Mouse (Mus musculus) forebrain, postnatal 0 days (tissue): ENCODE data around the gene Nmnat3. TPM values are rescaled to one million over a fixed set of nuclear protein-coding genes. Genes with fewer than 3 reads are reported as not detected.

Source experiments
- ATAC-seq: fragments of 200-750 bp; cut with Nextera tagmentation; 2 replicates; pipeline ENCODE4 v1.8.0; 2017; ENCODE audit warnings: mild to moderate bottlenecking, moderate library complexity
- DNase-seq: peaks from one replicate; pipeline ENCODE4 v3.0.0-alpha.2; 2015
- H3K27ac ChIP-seq: fragments of 300-500 bp; sonication (generic); 2 replicates; pipeline ENCODE4 v1.5.1; 2014; ENCODE audit warnings: low read depth, mild to moderate bottlenecking, antibody characterized with exemption, low read length, moderate library complexity, mixed read lengths
- H3K27me3 ChIP-seq: fragments of 300-500 bp; sonication (generic); 2 replicates; pipeline ENCODE4 v1.6.1; 2014; ENCODE audit warnings: mild to moderate bottlenecking, low read length, mixed read lengths; ENCODE audit not compliant: insufficient read depth
- H3K36me3 ChIP-seq: fragments of 300-500 bp; sonication (generic); 2 replicates; pipeline ENCODE4 v1.6.1; 2014; ENCODE audit warnings: mild to moderate bottlenecking, moderate library complexity; ENCODE audit not compliant: insufficient read depth
- H3K4me1 ChIP-seq: fragments of 300-500 bp; sonication (generic); 2 replicates; pipeline ENCODE4 v1.6.1; 2014; ENCODE audit warnings: antibody characterized with exemption; ENCODE audit not compliant: insufficient read depth
- H3K4me2 ChIP-seq: fragments of 300-500 bp; sonication (generic); 2 replicates; pipeline ENCODE4 v1.6.1; 2014; ENCODE audit warnings: low read depth, mild to moderate bottlenecking, moderate library complexity
- H3K4me3 ChIP-seq: fragments of 300-500 bp; sonication (generic); 2 replicates; pipeline ENCODE4 v1.5.1; 2014; ENCODE audit warnings: low read depth, low read length, mixed read lengths
- H3K9ac ChIP-seq: fragments of 300-500 bp; sonication (generic); 2 replicates; pipeline ENCODE4 v1.6.1; 2014; ENCODE audit warnings: mild to moderate bottlenecking
- H3K9me3 ChIP-seq: fragments of 300-500 bp; sonication (generic); 2 replicates; pipeline ENCODE4 v1.6.1; 2016; ENCODE audit warnings: low read length
- CTCF ChIP-seq: sonication (generic); IDR thresholded peaks from 2 replicates; pipeline ENCODE4 v1.5.1; 2016; ENCODE audit warnings: antibody characterized with exemption, control low read depth, low read depth
- whole genome bisulfite sequencing: fragments of 180-500 bp; shearing (Covaris S2); extraction: QIAGEN DNeasy Blood & Tissue Kit; methylation state at CpG from one replicate; pipeline ENCODE4 v1.1.7; 2014; 5-methylcytosine and 5-hydroxymethylcytosine counted together
- polyA plus RNA-seq: library from polyadenylated mRNA; unstranded; fragments of >200 nt; fragmentation: Nextera tagmentation; extraction: Ambion mirVana; gene quantifications from 2 replicates; pipeline ENCODE4 v1.2.1, GENCODE M21; 2015
- total RNA-seq: library from RNA; depleted of rRNA; stranded (reverse); fragments of >200 nt; gene quantifications from 2 replicates; pipeline ENCODE4 v1.2.3, GENCODE M21; 2014

Gene Nmnat3
- total and polyA plus RNA-seq, 2 experiments from 2014 or later: 1.7 to 4.0 TPM

DNA sequence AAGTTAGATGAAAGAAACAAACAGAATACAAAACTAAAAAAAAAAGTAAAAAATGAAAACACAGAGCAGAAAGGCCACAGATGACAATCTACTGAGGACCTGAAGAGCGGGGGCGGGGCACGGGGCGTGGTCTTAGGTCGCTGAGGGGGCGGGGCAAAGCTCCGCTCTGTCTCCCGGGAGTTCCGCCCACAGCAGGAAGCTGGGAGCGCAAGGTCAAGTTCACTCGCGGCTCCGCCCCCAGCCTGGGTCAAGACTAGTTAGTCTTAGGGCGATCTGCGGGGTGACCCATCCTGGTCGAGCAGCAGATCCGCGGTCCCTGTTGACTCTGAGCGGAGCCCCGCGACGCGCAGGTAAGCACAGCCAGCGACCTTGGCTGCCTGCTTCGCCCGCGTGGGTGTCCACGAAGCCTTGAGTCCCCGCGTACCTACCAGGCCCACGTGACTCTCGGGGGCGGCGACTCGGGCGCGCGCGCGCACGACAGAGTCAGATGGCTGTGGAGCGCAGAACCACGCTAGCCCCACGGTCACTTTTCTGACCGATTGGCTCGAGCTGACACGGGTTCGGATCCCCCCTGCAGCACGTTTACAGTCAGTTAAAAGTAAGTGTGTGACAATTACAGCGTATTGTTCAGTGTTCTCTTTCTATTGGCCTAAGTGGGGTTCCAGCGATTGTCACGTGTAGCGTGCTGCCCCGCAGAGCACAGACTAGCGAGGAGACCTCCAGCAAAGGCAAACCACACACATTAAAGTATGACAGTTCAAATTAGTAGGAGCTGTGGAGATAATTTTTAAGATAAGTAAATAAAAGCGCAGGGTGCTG is 9.4 kb downstream of the Nmnat3 start:
- Histone ChIP-seq H3K36me3 (no peaks in the 10 kb centered on the region), H3K27ac (peak overlapping the region; percentile 47; the same call in 1 of the 2 replicates), H3K4me2 (peak overlapping the region; percentile 84), H3K4me1 (peaks cover 7% of the 10 kb centered on the region; the same call in 1 of the 2 replicates), H3K27me3 (no peaks in the 10 kb centered on the region), H3K9me3 (no peaks in the 10 kb centered on the region), H3K9ac (peak overlapping the region; percentile 47), H3K4me3 (peak overlapping the region; percentile 50)
- peak; percentile 88 for ATAC-seq
- no peak for TF ChIP-seq CTCF
- 2% methylated on average over 56 of the region's 56 CpGs for WGBS
- DNase-seq: peak; percentile 80

DNA sequence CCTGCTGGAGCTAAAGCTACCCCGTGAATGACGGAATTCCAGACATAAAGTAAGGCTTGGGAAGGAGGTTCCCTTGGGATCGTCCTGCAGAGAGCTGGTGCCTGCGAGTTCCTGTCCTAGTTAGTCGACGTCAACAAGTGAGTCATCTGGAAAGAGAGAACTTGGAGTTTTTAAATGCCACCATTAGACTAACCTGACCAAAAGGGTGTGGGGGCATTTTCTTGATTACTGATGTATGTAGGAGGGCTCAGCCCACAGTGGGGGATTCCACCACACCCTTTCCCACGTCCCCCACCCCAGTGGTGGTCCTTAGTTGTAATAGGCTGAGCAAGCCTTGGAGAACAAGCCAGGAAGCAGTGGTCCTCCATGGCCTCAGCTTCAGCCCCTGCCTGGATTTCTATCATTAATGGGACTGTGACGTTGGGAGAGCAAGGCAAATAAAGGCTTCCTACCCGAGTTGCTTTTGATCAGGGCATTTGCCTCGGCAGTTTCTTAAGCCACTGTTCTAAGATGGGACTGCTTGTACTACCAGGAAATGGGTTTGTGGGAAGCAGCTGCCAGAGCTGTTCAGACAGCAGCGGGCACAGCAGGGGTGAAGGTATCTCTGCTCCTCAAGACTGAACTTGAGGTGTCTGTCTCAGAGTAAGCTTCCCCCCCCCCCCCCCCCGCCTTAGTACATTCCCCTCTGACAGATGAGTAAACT is 10.2 kb downstream of the Nmnat3 start:
- Histone ChIP-seq H3K27me3 (no peaks in the 10 kb centered on the region), H3K4me1 (peaks cover 7% of the 10 kb centered on the region; the same call in 1 of the 2 replicates), H3K36me3 (no peaks in the 10 kb centered on the region), H3K9me3 (no peaks in the 10 kb centered on the region), H3K4me3 (peak overlapping the region; percentile 50), H3K27ac (no peak overlapping the region), H3K4me2 (peak overlapping the region; percentile 84), H3K9ac (peak overlapping the region; percentile 47; the same call in 1 of the 2 replicates)
- DNase-seq: no peak
- WGBS: 18% methylated on average over 12 of the region's 12 CpGs
- no peak for TF ChIP-seq CTCF
- ATAC-seq: peak; percentile 23; the same call in 1 of the 2 replicates

DNA sequence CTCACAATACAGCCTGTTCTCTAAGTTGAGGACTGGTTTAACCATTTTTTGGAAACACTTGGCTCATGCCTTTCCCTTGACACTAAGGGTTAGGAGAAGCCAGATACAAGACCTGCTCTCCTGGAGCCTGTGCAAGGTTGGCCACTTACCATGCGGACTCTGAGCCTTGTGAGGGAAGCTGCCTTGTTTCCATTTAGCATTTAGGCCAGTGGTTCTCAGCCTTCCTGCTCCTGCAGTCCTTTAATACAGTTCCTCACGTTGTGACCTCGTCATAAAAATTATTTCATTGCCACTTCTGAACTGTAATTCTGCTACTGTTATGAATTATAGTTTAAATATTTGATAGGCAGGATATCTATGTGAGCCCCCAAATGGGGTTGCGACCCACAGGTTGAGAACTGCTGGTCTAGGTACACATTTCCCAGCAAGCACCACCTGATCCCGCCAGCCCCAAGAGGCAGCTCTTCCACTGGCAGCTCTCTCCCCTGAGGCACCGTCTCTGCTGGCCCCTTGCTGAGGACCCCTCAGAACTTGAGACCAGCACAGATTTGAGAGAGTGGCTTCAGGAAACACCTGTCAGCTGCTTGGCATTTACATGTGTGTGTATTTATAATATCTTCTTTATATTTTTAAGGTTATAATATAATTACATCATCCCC is 10.8 kb downstream of the Nmnat3 start:
- H3K4me2 ChIP-seq: no peak overlapping the region
- no peaks in the 10 kb centered on the region for H3K27me3 ChIP-seq
- no peak overlapping the region for H3K27ac ChIP-seq
- TF ChIP-seq CTCF: no peak
- H3K9me3 ChIP-seq: no peaks in the 10 kb centered on the region
- H3K4me1 ChIP-seq: peaks cover 7% of the 10 kb centered on the region; the same call in 1 of the 2 replicates
- H3K36me3 ChIP-seq: no peaks in the 10 kb centered on the region
- 79% methylated on average over 6 of the region's 6 CpGs for WGBS
- H3K4me3 ChIP-seq: no peak overlapping the region
- ATAC-seq (no peak), DNase-seq (no peak)
- H3K9ac ChIP-seq: no peak overlapping the region

DNA sequence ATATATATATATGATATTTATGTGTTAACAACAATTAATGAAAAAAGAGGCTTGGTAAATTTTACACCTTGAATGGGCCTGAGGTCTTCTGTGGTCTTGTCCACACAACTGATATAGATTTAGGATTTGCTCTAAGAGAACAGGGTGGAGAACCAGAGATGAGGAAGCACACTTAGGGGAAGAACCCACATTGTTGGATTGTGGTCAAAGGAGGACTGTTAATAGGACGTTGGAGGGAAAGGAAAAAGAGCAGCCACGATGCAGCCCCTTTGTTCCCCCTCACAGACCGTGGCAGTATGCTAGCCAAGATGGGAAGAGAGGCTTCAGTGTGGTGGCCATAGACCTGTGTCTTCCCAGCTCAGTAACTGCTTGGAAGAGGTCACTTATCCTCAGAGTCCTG is 11.5 kb downstream of the Nmnat3 start:
- no peak for DNase-seq
- TF ChIP-seq CTCF: no peak
- no peak overlapping the region for H3K27ac ChIP-seq
- no peak overlapping the region for H3K9ac ChIP-seq
- H3K4me1 ChIP-seq: peaks cover 7% of the 10 kb centered on the region; the same call in 1 of the 2 replicates
- no peaks in the 10 kb centered on the region for H3K27me3 ChIP-seq
- 60% methylated on average over 3 of the region's 3 CpGs for WGBS
- no peaks in the 10 kb centered on the region for H3K36me3 ChIP-seq
- ATAC-seq: no peak
- H3K4me3 ChIP-seq: no peak overlapping the region
- no peaks in the 10 kb centered on the region for H3K9me3 ChIP-seq
- H3K4me2 ChIP-seq: no peak overlapping the region

DNA sequence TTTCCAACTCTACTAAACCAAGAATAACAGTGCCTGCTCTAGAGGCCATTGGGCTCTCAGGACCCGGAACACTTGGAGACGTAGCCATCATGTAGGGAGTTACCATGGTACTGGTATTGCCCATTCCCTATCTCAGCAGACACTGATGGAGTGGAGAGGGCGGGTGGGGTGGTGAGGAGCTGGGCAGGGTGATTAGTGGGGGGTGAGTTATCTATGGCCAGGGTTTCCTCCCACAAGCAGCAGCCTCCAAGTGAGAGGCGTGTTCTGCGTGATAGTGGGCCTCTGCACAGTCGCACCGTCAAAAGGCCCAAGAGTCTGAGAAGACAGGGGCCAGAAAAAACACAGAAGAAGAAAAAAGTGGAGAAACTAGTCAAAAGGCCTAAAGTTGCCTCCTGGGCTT is 12.0 kb downstream of the Nmnat3 start:
- H3K4me1 ChIP-seq: peaks cover 7% of the 10 kb centered on the region; the same call in 1 of the 2 replicates
- H3K9ac ChIP-seq: no peak overlapping the region
- no peaks in the 10 kb centered on the region for H3K27me3 ChIP-seq
- no peak overlapping the region for H3K4me2 ChIP-seq
- no peaks in the 10 kb centered on the region for H3K9me3 ChIP-seq
- H3K4me3 ChIP-seq: no peak overlapping the region
- no peaks in the 10 kb centered on the region for H3K36me3 ChIP-seq
- WGBS: 93% methylated on average over 7 of the region's 7 CpGs
- no peak overlapping the region for H3K27ac ChIP-seq
- ATAC-seq (no peak), DNase-seq (no peak)
- no peak for TF ChIP-seq CTCF

DNA sequence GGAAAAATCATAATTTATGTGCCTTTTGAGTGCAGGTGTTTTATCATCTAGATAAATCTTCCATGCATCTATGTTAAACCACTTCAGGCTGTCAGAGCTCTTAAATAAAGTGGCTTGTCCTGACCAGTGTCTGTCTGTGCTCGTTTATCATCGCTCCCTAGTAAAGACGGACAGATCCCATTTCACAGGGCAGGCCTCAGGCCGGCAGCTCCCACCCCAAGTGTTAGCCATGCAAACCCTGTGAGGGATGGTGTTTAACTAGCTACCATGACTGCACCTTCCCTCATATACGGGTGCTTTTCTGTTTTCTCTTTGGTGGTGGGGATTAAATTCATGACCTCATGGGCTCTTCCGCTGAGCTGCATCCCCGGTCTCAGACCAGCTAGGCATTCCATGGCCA is 13.3 kb downstream of the Nmnat3 start:
- Histone ChIP-seq H3K27me3 (no peaks in the 10 kb centered on the region), H3K9ac (no peak overlapping the region), H3K9me3 (no peaks in the 10 kb centered on the region), H3K27ac (no peak overlapping the region), H3K4me3 (no peak overlapping the region), H3K4me2 (no peak overlapping the region), H3K36me3 (no peaks in the 10 kb centered on the region), H3K4me1 (peaks cover 7% of the 10 kb centered on the region; the same call in 1 of the 2 replicates)
- WGBS: 86% methylated on average over 7 of the region's 7 CpGs
- DNase-seq (no peak), ATAC-seq (no peak)
- TF ChIP-seq CTCF: no peak
